Mouse (Mus musculus): ENCODE measurements around the gene Mark3. TPM values are rescaled to one million over a fixed set of nuclear protein-coding genes. Genes with fewer than 3 reads are reported as not detected.

The Mark3 gene
- polyA plus RNA-seq, 3 experiments from 2014 or later: 16.4 to 45.8 (median 41.1) TPM

- ATAC-seq: no peak
These were observed 126.7 kb downstream of the Mark3 start for GRCm38 (mm10) chr12:111700920-111701458.

- no peak for ATAC-seq
These were observed 129.0 kb downstream of the Mark3 start for GRCm38 (mm10) chr12:111703301-111703700.

- ATAC-seq: no peak
These were observed 130.3 kb downstream of the Mark3 start for GRCm38 (mm10) chr12:111704609-111705008.

GRCm38 (mm10) chr12:111705186-111705973 is 131.1 kb downstream of the Mark3 start:
- no peak for ATAC-seq

Other genes starting within 250 kb of the Mark3 start
- gene Cdc42bpb, start 196.8 kb upstream of the Mark3 start, polyA plus RNA-seq (2017; shearing (Covaris generic)): 1 to 10 TPM in 1 of 3 experiments, under 1 TPM in 2; 0.19 to 1.3 (median 0.67) TPM
- 1 to 10 TPM in 1 of 3 experiments, not detected in 2; 3.5 TPM for gene Lbhd2, start 167.7 kb upstream of the Mark3 start, polyA plus RNA-seq (2017; shearing (Covaris generic))
- not detected for gene Exoc3l4, start 157.5 kb upstream of the Mark3 start, polyA plus RNA-seq (2017; shearing (Covaris generic))
- not detected for gene Tnfaip2, start 132.1 kb upstream of the Mark3 start, polyA plus RNA-seq (2017; shearing (Covaris generic))
- gene Gm266, start 88.7 kb upstream of the Mark3 start, polyA plus RNA-seq (2017; shearing (Covaris generic)): not detected
- gene Eif5, start 36.5 kb upstream of the Mark3 start, polyA plus RNA-seq (2017; shearing (Covaris generic)): 100 to 1,000 TPM in 2 of 3 experiments, 10 to 100 TPM in 1; 80.7 to 196 (median 189) TPM
- gene Ckb, start 97.8 kb downstream of the Mark3 start, polyA plus RNA-seq (2017; shearing (Covaris generic)): 10 to 100 TPM; 24.2 to 37.2 (median 31.8) TPM
- gene Trmt61a, start 103.6 kb downstream of the Mark3 start, polyA plus RNA-seq (2017; shearing (Covaris generic)): 1 to 10 TPM; 3.2 to 4.4 (median 3.3) TPM
- gene Bag5, start 138.7 kb downstream of the Mark3 start, polyA plus RNA-seq (2017; shearing (Covaris generic)): 10 to 100 TPM; 22.0 to 40.1 (median 36.7) TPM
- gene Apopt1, start 138.7 kb downstream of the Mark3 start, polyA plus RNA-seq (2017; shearing (Covaris generic)): 10 to 100 TPM; 55.8 to 85.0 (median 74.3) TPM
- 10 to 100 TPM; 17.9 to 19.7 (median 18.3) TPM for gene Klc1, start 184.3 kb downstream of the Mark3 start, polyA plus RNA-seq (2017; shearing (Covaris generic))
- 1 to 10 TPM; 2.8 to 5.2 (median 4.1) TPM for gene Xrcc3, start 239.3 kb downstream of the Mark3 start, polyA plus RNA-seq (2017; shearing (Covaris generic))
- 1 to 10 TPM; 3.5 to 6.8 (median 4.5) TPM for gene Zfyve21, start 239.6 kb downstream of the Mark3 start, polyA plus RNA-seq (2017; shearing (Covaris generic))

All from inflammation-experienced regulatory T-cells, adult 6 months (primary cell).